Mouse (Mus musculus): Measurements from ENCODE around the gene Msh4. TPM values are rescaled to one million over a fixed set of nuclear protein-coding genes. Genes with fewer than 3 reads are reported as not detected.
"Not testable (repeated sequence)": the region's sequence is repeated elsewhere in the genome, so short reads cannot be mapped to it uniquely, and the experiment has no call there.

Gene Msh4
- polyA plus RNA-seq, 1 experiment: 0.02 TPM

DNA sequence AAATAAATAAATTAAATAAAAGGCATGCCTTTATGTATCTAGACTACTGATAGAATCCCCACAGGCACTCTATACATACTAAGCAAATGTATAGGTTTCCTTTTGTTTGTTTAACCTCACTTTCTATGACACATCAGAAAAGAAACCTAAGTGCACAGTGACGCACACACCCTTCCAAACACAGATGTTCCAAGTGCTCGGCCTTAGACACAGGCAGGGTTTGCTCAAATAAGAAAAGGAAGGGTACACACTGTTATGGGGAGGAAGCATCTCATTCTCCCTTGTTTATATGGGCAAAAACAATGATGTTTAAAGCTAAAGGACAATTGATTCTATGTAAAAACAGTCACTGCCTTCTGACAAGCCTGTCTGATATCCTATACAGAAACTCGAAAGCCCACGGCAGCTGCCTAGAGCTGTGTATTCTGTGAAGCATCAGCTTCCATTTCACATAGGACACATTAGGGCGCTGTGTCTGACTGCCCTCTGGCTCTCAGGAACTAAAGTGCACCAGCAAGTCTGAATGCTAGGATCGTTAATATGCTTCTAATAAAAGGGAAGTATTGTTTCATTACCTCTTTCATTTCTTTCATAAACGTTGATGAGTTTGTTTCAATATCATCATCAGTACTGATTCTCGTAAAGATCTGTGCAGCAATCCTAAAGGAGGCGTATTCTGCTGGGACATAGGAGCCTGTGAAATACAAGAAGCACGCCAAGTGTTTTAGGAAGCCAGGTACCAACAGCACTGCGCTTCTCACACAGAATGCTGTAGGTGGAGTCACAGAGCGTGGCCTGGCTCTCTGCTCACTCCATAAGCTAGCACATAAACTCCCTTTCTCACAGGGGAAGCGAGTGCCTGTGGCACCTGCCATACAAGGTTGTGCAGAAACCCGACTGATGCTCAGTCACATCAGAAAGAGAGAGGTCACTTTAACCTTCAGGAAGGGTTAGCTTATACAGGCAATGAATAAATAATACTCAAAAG, 38.5 kb downstream of the Msh4 start:
- Histone ChIP-seq H3K79me2 (ENCODE audit: control insufficient read depth, insufficient read depth) (no peaks in the 10 kb centered on the region), H3K79me3 (ENCODE audit: low read depth) (no peaks in the 10 kb centered on the region), H3K36me3 (ENCODE audit: control insufficient read depth, insufficient read depth) (no peaks in the 10 kb centered on the region), H3K4me3 (ENCODE audit: insufficient read depth, poor library complexity, severe bottlenecking) (no peak overlapping the region), H3K27me3 (ENCODE audit: control insufficient read depth, insufficient read depth, insufficient read length) (no peaks in the 10 kb centered on the region), H3ac (ENCODE audit: control insufficient read depth, insufficient read length, low read depth) (no peak overlapping the region)
- TF ChIP-seq CEBPB (IDR thresholded peaks at IDR 0.05; ENCODE audit: low read depth): no peak
- TF ChIP-seq MYOD1 (IDR thresholded peaks at IDR 0.05; ENCODE audit: control insufficient read depth, insufficient read length, low read depth): no peak
- TF ChIP-seq MYOG (IDR thresholded peaks at IDR 0.05; ENCODE audit: control insufficient read depth, extremely low read depth, insufficient read length): no peak
- no peak for TF ChIP-seq MAX (IDR thresholded peaks at IDR 0.05)
- TF ChIP-seq FOSL1 (IDR thresholded peaks at IDR 0.05; ENCODE audit: insufficient read depth, low read length, poor library complexity, severe bottlenecking): no peak
- TF ChIP-seq CTCF (IDR thresholded peaks at IDR 0.05; ENCODE audit: control insufficient read depth, insufficient read depth, insufficient read length): no peak
- no peak for TF ChIP-seq USF1 (IDR thresholded peaks at IDR 0.05; ENCODE audit: low read depth)

DNA sequence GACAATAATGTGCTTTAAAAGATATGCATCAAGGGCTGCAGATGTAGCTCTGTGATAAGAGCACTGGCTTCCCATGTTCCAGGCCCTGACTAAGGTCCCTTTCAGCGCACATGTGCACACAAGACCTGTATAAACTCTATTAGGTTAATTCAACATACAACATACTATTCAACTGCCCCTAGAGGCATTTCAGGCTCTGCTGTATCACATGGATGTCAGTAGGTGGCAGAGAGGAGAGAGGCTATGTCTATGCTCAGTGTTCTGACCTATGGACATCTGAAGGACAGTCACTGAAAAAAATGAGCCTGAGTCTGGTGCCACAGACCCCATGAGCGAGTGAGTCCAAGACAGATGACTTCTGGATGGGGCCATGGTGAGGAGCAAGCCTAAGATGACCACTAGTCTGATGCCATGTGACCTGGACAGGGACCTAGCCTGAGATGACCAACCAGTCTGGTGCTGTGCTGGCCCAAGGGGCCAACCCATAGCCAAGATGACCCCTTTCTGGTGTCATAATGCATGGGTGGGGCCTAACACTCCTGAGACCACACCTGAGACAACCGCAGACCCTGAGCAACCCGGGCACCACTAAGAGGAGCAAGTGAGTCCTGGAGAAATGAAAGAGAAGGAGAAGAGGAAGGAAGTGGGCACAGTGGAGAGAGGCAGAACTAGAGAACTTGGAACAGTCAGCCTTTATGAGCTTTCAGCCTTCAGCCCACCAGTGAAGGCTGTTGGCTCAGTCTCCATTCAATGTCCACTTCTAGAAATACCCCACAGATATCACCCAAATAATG, 41.1 kb downstream of the Msh4 start:
- Histone ChIP-seq H3K27me3 (ENCODE audit: control insufficient read depth, insufficient read depth, insufficient read length) (no peaks in the 10 kb centered on the region), H3K79me2 (ENCODE audit: control insufficient read depth, insufficient read depth) (no peaks in the 10 kb centered on the region), H3K79me3 (ENCODE audit: low read depth) (no peaks in the 10 kb centered on the region), H3K36me3 (ENCODE audit: control insufficient read depth, insufficient read depth) (no peaks in the 10 kb centered on the region), H3ac (ENCODE audit: control insufficient read depth, insufficient read length, low read depth) (no peak overlapping the region), H3K4me3 (ENCODE audit: insufficient read depth, poor library complexity, severe bottlenecking) (no peak overlapping the region)
- TF ChIP-seq USF1 (IDR thresholded peaks at IDR 0.05; ENCODE audit: low read depth) (no peak), CEBPB (IDR thresholded peaks at IDR 0.05; ENCODE audit: low read depth) (no peak), MYOG (IDR thresholded peaks at IDR 0.05; ENCODE audit: control insufficient read depth, extremely low read depth, insufficient read length) (no peak), FOSL1 (IDR thresholded peaks at IDR 0.05; ENCODE audit: insufficient read depth, low read length, poor library complexity, severe bottlenecking) (no peak), MYOD1 (IDR thresholded peaks at IDR 0.05; ENCODE audit: control insufficient read depth, insufficient read length, low read depth) (no peak), CTCF (IDR thresholded peaks at IDR 0.05; ENCODE audit: control insufficient read depth, insufficient read depth, insufficient read length) (no peak), MAX (IDR thresholded peaks at IDR 0.05) (no peak)

DNA sequence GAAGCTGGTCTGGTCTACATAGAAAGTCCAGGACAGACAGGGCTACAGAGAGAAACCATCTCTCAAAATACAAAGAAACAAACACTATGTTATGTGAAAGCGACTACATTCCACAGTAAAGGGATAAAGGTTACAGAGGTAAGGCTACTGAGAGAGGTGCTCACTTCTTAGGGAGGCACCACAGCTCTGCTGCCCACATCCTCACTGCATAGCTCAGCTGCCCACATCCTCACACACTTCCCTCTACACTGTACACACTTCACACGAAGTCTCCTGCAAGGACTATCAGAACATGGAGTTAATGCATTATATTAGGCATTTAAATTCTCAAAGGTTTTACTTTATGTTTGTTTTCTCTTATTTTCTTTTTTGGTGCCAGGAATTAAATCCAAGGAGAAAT, 42.1 kb downstream of the Msh4 start:
- Histone ChIP-seq H3K79me2 (ENCODE audit: control insufficient read depth, insufficient read depth) (no peaks in the 10 kb centered on the region), H3ac (ENCODE audit: control insufficient read depth, insufficient read length, low read depth) (no peak overlapping the region), H3K36me3 (ENCODE audit: control insufficient read depth, insufficient read depth) (no peaks in the 10 kb centered on the region), H3K79me3 (ENCODE audit: low read depth) (no peaks in the 10 kb centered on the region), H3K4me3 (ENCODE audit: insufficient read depth, poor library complexity, severe bottlenecking) (no peak overlapping the region), H3K27me3 (ENCODE audit: control insufficient read depth, insufficient read depth, insufficient read length) (no peaks in the 10 kb centered on the region)
- TF ChIP-seq MAX (IDR thresholded peaks at IDR 0.05): no peak
- TF ChIP-seq CTCF (IDR thresholded peaks at IDR 0.05; ENCODE audit: control insufficient read depth, insufficient read depth, insufficient read length): no peak
- no peak for TF ChIP-seq USF1 (IDR thresholded peaks at IDR 0.05; ENCODE audit: low read depth)

DNA sequence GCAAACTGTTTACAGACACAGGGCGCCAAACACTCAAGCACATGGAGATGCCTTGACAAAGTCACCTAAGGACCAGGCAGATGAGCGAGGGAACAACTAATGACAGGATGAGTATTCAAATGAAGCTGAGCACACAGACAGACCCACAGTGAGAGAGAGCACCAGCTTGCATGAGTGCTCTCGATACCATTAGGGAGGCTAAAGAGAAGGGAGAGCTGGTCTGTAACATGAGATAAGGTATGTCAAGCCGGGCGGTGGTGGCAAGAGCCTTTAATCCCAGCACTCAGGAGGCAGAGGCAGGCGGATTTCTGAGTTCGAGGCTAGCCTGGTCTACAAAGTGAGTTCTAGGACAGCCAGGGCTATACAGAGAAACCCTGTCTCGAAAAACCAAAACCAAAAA, 45.5 kb downstream of the Msh4 start:
- H3K36me3 ChIP-seq (ENCODE audit: control insufficient read depth, insufficient read depth): not testable (repeated sequence)

DNA sequence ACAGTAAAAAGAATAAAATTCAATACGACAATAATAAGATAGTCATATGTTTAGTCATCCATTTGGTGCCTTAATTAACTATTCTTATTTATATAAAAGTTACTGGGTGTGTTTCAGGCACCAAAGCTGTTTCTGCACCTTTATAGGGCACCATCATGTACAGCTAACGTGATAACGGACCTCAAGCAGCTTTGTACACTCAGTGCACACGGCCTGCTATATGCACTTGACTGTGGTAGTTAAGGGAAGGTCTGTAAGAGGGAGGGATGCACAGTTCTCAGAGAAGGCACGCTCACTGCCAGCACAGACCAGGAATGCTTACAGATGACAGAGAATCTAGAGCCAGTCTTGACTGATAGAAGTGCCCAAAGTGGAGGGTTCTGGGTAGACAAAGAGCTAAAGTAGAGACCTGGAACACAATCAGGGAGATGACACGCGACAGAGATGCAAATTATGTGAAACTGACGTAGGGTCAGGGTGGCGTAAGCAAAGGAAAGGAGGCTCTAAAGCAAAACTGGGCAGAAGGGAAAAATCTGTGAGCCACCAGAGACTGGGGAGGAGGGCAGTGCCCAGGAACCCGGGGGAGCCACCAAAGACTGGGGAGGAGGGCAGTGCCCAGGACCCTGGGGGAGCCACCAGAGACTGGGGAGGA, 47.5 kb downstream of the Msh4 start:
- TF ChIP-seq MAX (IDR thresholded peaks at IDR 0.05) (no peak), USF1 (IDR thresholded peaks at IDR 0.05; ENCODE audit: low read depth) (no peak), CEBPB (IDR thresholded peaks at IDR 0.05; ENCODE audit: low read depth) (no peak), MYOG (IDR thresholded peaks at IDR 0.05; ENCODE audit: control insufficient read depth, extremely low read depth, insufficient read length) (no peak)
- H3K4me3 ChIP-seq (ENCODE audit: insufficient read depth, poor library complexity, severe bottlenecking): no peak overlapping the region
- H3K79me3 ChIP-seq (ENCODE audit: low read depth): no peaks in the 10 kb centered on the region
- no peak overlapping the region for H3ac ChIP-seq (ENCODE audit: control insufficient read depth, insufficient read length, low read depth)
- no peaks in the 10 kb centered on the region for H3K79me2 ChIP-seq (ENCODE audit: control insufficient read depth, insufficient read depth)
- no peaks in the 10 kb centered on the region for H3K27me3 ChIP-seq (ENCODE audit: control insufficient read depth, insufficient read depth, insufficient read length)
- no peaks in the 10 kb centered on the region for H3K36me3 ChIP-seq (ENCODE audit: control insufficient read depth, insufficient read depth)

More for the DNA sequence above, 45.5 kb downstream of the Msh4 start:
- H3K4me3 ChIP-seq (ENCODE audit: insufficient read depth, poor library complexity, severe bottlenecking); H3K79me3 ChIP-seq (ENCODE audit: low read depth); H3ac ChIP-seq (ENCODE audit: control insufficient read depth, insufficient read length, low read depth); H3K79me2 ChIP-seq (ENCODE audit: control insufficient read depth, insufficient read depth); H3K27me3 ChIP-seq (ENCODE audit: control insufficient read depth, insufficient read depth, insufficient read length): not testable (repeated sequence)

Measured in C2C12 (cell line).